Mouse (Mus musculus): ENCODE measurements around the gene Gpld1.

DNA sequence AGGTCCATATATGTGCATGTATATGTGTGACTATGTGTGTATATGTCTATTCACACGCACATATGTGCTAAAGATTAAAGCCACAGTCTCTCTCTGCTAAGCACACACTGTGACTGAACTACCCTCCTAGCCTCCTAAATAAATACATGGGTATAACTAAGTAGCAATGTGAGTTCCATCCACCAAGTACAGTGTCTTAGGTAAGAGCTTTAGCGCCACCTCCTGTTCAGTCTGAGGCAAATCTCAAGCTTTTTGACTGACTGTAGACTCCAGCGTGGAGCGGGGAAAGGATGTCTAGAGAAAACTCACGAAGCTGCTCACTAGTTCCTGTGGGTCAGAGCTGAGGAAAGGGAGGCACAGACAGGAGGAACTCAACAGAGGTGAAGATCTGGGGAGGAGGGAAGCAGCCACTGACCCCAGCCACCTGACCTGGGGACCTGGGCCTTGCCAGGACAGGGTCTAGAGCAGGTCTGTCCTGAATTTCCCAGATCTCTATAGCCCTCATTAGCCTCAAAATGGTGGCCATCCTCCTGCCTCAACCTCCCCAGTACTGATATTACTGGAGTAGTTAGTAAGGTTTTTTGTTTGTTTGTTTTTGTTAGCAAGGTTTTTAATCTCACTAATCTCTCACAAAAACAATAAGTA lies 22.5 kb upstream of the Gpld1 start:
- TF ChIP-seq CTCF (IDR thresholded peaks at IDR 0.05; ENCODE audit: borderline replicate concordance, insufficient read depth, low read length) = no peak
- TF ChIP-seq POLR2A (IDR thresholded peaks at IDR 0.05; ENCODE audit: low read depth, low read length) = no peak
